Comparison of ENCODE assay signal across 9 mouse cellular contexts in genomic region chr9:25592355-25592955, GRCm38 (mm10).
DNase-seq lines count a peak whose midpoint lies in the region; ATAC-seq and TF ChIP-seq lines count a peak whose summit lies in the region.
"Had no signal": no experiment of that assay in that cellular context is flagged by ENCODE, and none has a peak within 500 bp of the region (broad histone marks: within the 10 kb centered on the region; RNA-seq: fewer than 3 reads in every experiment).

No protein-coding gene starts in this region.

- H3K27me3 ChIP-seq in hindbrain, embryonic 11.5 days (ENCODE audit: control insufficient read depth, insufficient read depth, low read length), result no peaks in the 10 kb centered on the region
- H3K27me3 ChIP-seq in hindbrain, postnatal 0 days (ENCODE audit: insufficient read depth, low read length), result no peaks in the 10 kb centered on the region
- no peaks in the 10 kb centered on the region for H3K27me3 ChIP-seq in embryonic facial prominence, embryonic 12.5 days
- no peaks in the 10 kb centered on the region for H3K27me3 ChIP-seq in intestine, embryonic 15.5 days (replicated peaks)
- H3K27me3 ChIP-seq: heart, embryonic 15.5 days had no signal

- no peaks in the 10 kb centered on the region for H3K9me3 ChIP-seq in hindbrain, embryonic 11.5 days (ENCODE audit: control insufficient read depth, low read length)
- no peaks in the 10 kb centered on the region for H3K9me3 ChIP-seq in hindbrain, postnatal 0 days (ENCODE audit: low read length)
- H3K9me3 ChIP-seq in embryonic facial prominence, embryonic 12.5 days, result no peaks in the 10 kb centered on the region
- H3K9me3 ChIP-seq in intestine, embryonic 15.5 days, result no peaks in the 10 kb centered on the region
- H3K9me3 ChIP-seq: heart, embryonic 15.5 days had no signal

- no peak overlapping the region for H3K27ac ChIP-seq in hindbrain, embryonic 11.5 days (ENCODE audit: low read depth, low read length)
- H3K27ac ChIP-seq in hindbrain, postnatal 0 days, result no peak overlapping the region
- H3K27ac ChIP-seq in embryonic facial prominence, embryonic 12.5 days, result no peak overlapping the region
- H3K27ac ChIP-seq in intestine, embryonic 15.5 days, result no peak overlapping the region
- H3K27ac ChIP-seq: heart, embryonic 15.5 days had no signal

- H3K36me3 ChIP-seq in hindbrain, embryonic 11.5 days (ENCODE audit: control insufficient read depth, insufficient read depth, low read length), result no peaks in the 10 kb centered on the region
- no peaks in the 10 kb centered on the region for H3K36me3 ChIP-seq in hindbrain, postnatal 0 days (ENCODE audit: insufficient read depth, low read length)
- peaks cover 5% of the 10 kb centered on the region; the same call in 1 of the 2 replicates for H3K36me3 ChIP-seq in embryonic facial prominence, embryonic 12.5 days
- no peaks in the 10 kb centered on the region for H3K36me3 ChIP-seq in intestine, embryonic 15.5 days

- no peak for TF ChIP-seq CTCF in hindbrain, postnatal 0 days (IDR thresholded peaks at IDR 0.05; ENCODE audit: low read depth)

- H3K9ac ChIP-seq in hindbrain, embryonic 11.5 days (ENCODE audit: low read depth, low read length), result no peak overlapping the region
- no peak overlapping the region for H3K9ac ChIP-seq in hindbrain, postnatal 0 days (replicated peaks; ENCODE audit: low read length)
- no peak overlapping the region for H3K9ac ChIP-seq in embryonic facial prominence, embryonic 12.5 days
- no peak overlapping the region for H3K9ac ChIP-seq in intestine, embryonic 15.5 days
- H3K9ac ChIP-seq: heart, embryonic 15.5 days had no signal

- WGBS in hindbrain, embryonic 11.5 days, result 68% methylated on average over 4 of the region's 4 CpGs
- WGBS in hindbrain, postnatal 0 days, result 71% methylated on average over 4 of the region's 4 CpGs
- 50% methylated on average over 4 of the region's 4 CpGs for WGBS in embryonic facial prominence, embryonic 12.5 days
- WGBS in intestine, embryonic 15.5 days, result 53% methylated on average over 4 of the region's 4 CpGs

- DNase-seq in hindbrain, embryonic 11.5 days (ENCODE audit: low spot score), result no peak
- no peak for DNase-seq in hindbrain, postnatal 0 days (ENCODE audit: low spot score)
- DNase-seq in lung, postnatal 25 days (ENCODE audit: low spot score), result peak; percentile 16
- no peak for DNase-seq in T-cell, adult 2 months (ENCODE audit: low spot score)
- DNase-seq in thymus, postnatal 10 days (ENCODE audit: low spot score in 2 of 2), result no peak

- H3K4me3 ChIP-seq in hindbrain, embryonic 11.5 days (ENCODE audit: low read depth, low read length), result no peak overlapping the region
- H3K4me3 ChIP-seq in hindbrain, postnatal 0 days (ENCODE audit: low read length), result no peak overlapping the region
- H3K4me3 ChIP-seq in embryonic facial prominence, embryonic 12.5 days, result no peak overlapping the region
- H3K4me3 ChIP-seq in intestine, embryonic 15.5 days (replicated peaks), result no peak overlapping the region

- H3K4me1 ChIP-seq in hindbrain, embryonic 11.5 days (replicated peaks; ENCODE audit: control insufficient read depth, insufficient read depth, low read length), result no peaks in the 10 kb centered on the region
- no peaks in the 10 kb centered on the region for H3K4me1 ChIP-seq in hindbrain, postnatal 0 days (ENCODE audit: insufficient read depth, low read length)
- peaks cover 9% of the 10 kb centered on the region for H3K4me1 ChIP-seq in embryonic facial prominence, embryonic 12.5 days
- peaks cover 10% of the 10 kb centered on the region; the same call in 1 of the 2 replicates for H3K4me1 ChIP-seq in intestine, embryonic 15.5 days (replicated peaks)

- ATAC-seq in hindbrain, embryonic 11.5 days (ENCODE audit: low FRiP score), result peak; percentile 48
- ATAC-seq in hindbrain, postnatal 0 days, result no peak; the same call in 1 of the 2 replicates
- no peak for ATAC-seq in embryonic facial prominence, embryonic 12.5 days (ENCODE audit: insufficient number of reproducible peaks, insufficient read depth, low FRiP score, low TSS enrichment)
- peak; percentile 48 for ATAC-seq in intestine, embryonic 15.5 days
- ATAC-seq in erythroblast, adult 5-6 weeks (replicated peaks; ENCODE audit: low FRiP score, poor library complexity, severe bottlenecking), result no peak

- H3K4me2 ChIP-seq in hindbrain, embryonic 11.5 days (replicated peaks; ENCODE audit: low read depth, low read length), result no peak overlapping the region
- no peak overlapping the region; the same call in 1 of the 2 replicates for H3K4me2 ChIP-seq in hindbrain, postnatal 0 days (ENCODE audit: low read depth, low read length)
- peak overlapping the region; percentile 37 for H3K4me2 ChIP-seq in embryonic facial prominence, embryonic 12.5 days (replicated peaks)
- no peak overlapping the region; the same call in 1 of the 2 replicates for H3K4me2 ChIP-seq in intestine, embryonic 15.5 days (replicated peaks)

Comparison
In these comparisons a context has a peak if more than half of its experiments do, and no peak if none do; other contexts are left out.
1. ATAC-seq: peak in hindbrain, embryonic 11.5 days (single experiment) and intestine, embryonic 15.5 days (single experiment); none in hindbrain, postnatal 0 days (single experiment), embryonic facial prominence, embryonic 12.5 days (single experiment) and erythroblast, adult 5-6 weeks (single experiment).